Mouse (Mus musculus): ENCODE results near the gene Lypd8. TPM values are rescaled to one million over a fixed set of nuclear protein-coding genes. Genes with fewer than 3 reads are reported as not detected.
"Not testable (repeated sequence)": the region's sequence is repeated elsewhere in the genome, so short reads cannot be mapped to it uniquely, and the experiment has no call there.

Lypd8 gene
- total RNA-seq (2021), result not detected
- long read RNA-seq, experiment 1, result 0 reads
- long read RNA-seq, experiment 2, result 0 reads

- DNase-seq (ENCODE audit: low spot score in 2 of 2), result no peak
These were observed at the start of gene Lypd8 for GRCm38 (mm10) chr11:58378763-58379278. TSS of gene Lypd8 (plus strand) at chr11:58379043.

GRCm38 (mm10) chr11:58329906-58330275 lies 49.0 kb upstream of the Lypd8 start:
- DNase-seq (ENCODE audit: low spot score in 2 of 2), result no peak

GRCm38 (mm10) chr11:58330276-58331148 lies 48.3 kb upstream of the Lypd8 start, which contains the start of the genes Zfp672 and Sh3bp5l:
TSS of gene Zfp672 (minus strand) at chr11:58330339.
TSS of gene Sh3bp5l (plus strand) at chr11:58330724.
- peak; percentile 46 to 69 for DNase-seq (ENCODE audit: low spot score in 2 of 2)

GRCm38 (mm10) chr11:58331149-58331495 lies 47.7 kb upstream of the Lypd8 start:
- no peak for DNase-seq (ENCODE audit: low spot score in 2 of 2)

GRCm38 (mm10) chr11:58331546-58331945 lies 47.3 kb upstream of the Lypd8 start:
- DNase-seq (ENCODE audit: low spot score in 2 of 2), result no peak

GRCm38 (mm10) chr11:58334746-58335145 lies 44.1 kb upstream of the Lypd8 start:
- no peak for DNase-seq (ENCODE audit: low spot score in 2 of 2)

- DNase-seq (ENCODE audit: low spot score in 2 of 2), result no peak
These were observed 32.1 kb upstream of the Lypd8 start for GRCm38 (mm10) chr11:58346745-58347144.

GRCm38 (mm10) chr11:58350628-58351027 lies 28.2 kb upstream of the Lypd8 start:
- DNase-seq (ENCODE audit: low spot score in 2 of 2), result no peak

- no peak for DNase-seq (ENCODE audit: low spot score in 2 of 2)
These were observed 27.7 kb upstream of the Lypd8 start for GRCm38 (mm10) chr11:58351179-58351578.

- DNase-seq (ENCODE audit: low spot score in 2 of 2), result no peak
These were observed 25.9 kb upstream of the Lypd8 start for GRCm38 (mm10) chr11:58352681-58353548.

- DNase-seq (ENCODE audit: low spot score in 2 of 2), result no peak
These were observed 25.1 kb upstream of the Lypd8 start for GRCm38 (mm10) chr11:58353709-58354108.

GRCm38 (mm10) chr11:58354476-58354875 lies 24.4 kb upstream of the Lypd8 start:
- no peak for DNase-seq (ENCODE audit: low spot score in 2 of 2)

- DNase-seq (ENCODE audit: low spot score in 2 of 2), result no peak
These were observed 23.9 kb upstream of the Lypd8 start for GRCm38 (mm10) chr11:58354927-58355326.

- DNase-seq (ENCODE audit: low spot score in 2 of 2), result no peak
These were observed 21.8 kb upstream of the Lypd8 start for GRCm38 (mm10) chr11:58357042-58357441.

GRCm38 (mm10) chr11:58357844-58358534 lies 20.9 kb upstream of the Lypd8 start:
- no peak for DNase-seq (ENCODE audit: low spot score in 2 of 2)

GRCm38 (mm10) chr11:58362562-58362961 lies 16.3 kb upstream of the Lypd8 start:
- DNase-seq (ENCODE audit: low spot score in 2 of 2), result not testable (repeated sequence)

- DNase-seq (ENCODE audit: low spot score in 2 of 2), result no peak
These were observed 14.4 kb upstream of the Lypd8 start for GRCm38 (mm10) chr11:58364454-58364853.

- not testable (repeated sequence) for DNase-seq (ENCODE audit: low spot score in 2 of 2)
These were observed 12.7 kb upstream of the Lypd8 start for GRCm38 (mm10) chr11:58366191-58366590.

- no peak for DNase-seq (ENCODE audit: low spot score in 2 of 2)
These were observed 1.6 kb upstream of the Lypd8 start for GRCm38 (mm10) chr11:58377273-58377672.

GRCm38 (mm10) chr11:58377686-58378085 lies 1.2 kb upstream of the Lypd8 start:
- no peak for DNase-seq (ENCODE audit: low spot score in 2 of 2)

GRCm38 (mm10) chr11:58379516-58379915 lies 673 bp downstream of the Lypd8 start:
- no peak for DNase-seq (ENCODE audit: low spot score in 2 of 2)

Data from adrenal gland, postnatal 4 days (tissue).